Mouse (Mus musculus) liver, postnatal 0 days (tissue): ENCODE data around the gene Hp1bp3. TPM values are rescaled to one million over a fixed set of nuclear protein-coding genes. Genes with fewer than 3 reads are reported as not detected.
A peak's percentile ranks its signal among the peaks of the same experiment; 100 is the strongest.

ENCODE experiments used
- ATAC-seq: fragments of 200-750 bp; cut with Nextera tagmentation; 2 replicates; pipeline ENCODE4 v1.8.0; 2017; ENCODE audit warnings: mild to moderate bottlenecking, moderate library complexity
- DNase-seq: peaks from one replicate; pipeline ENCODE4 v3.0.0-alpha.2; 2016
- H3K27ac ChIP-seq: fragments of 300-500 bp; sonication (generic); 2 replicates; pipeline ENCODE4 v1.5.1; 2014; ENCODE audit warnings: antibody characterized with exemption, moderate library complexity, mild to moderate bottlenecking, low read depth
- H3K27me3 ChIP-seq: fragments of 300-500 bp; sonication (generic); 2 replicates; pipeline ENCODE4 v1.6.1; 2014; ENCODE audit warnings: low read length, control low read depth, mixed read lengths; ENCODE audit not compliant: insufficient read depth
- H3K36me3 ChIP-seq: fragments of 300-500 bp; sonication (generic); replicated peaks from 2 replicates; pipeline ENCODE4 v1.6.1; 2014; ENCODE audit warnings: mild to moderate bottlenecking, control low read depth, low read length, moderate library complexity, mixed read lengths; ENCODE audit not compliant: insufficient read depth
- H3K4me1 ChIP-seq: fragments of 300-500 bp; sonication (generic); 2 replicates; pipeline ENCODE4 v1.6.1; 2014; ENCODE audit warnings: antibody characterized with exemption, mild to moderate bottlenecking, control low read depth; ENCODE audit not compliant: insufficient read depth
- H3K4me2 ChIP-seq: fragments of 300-500 bp; sonication (generic); 2 replicates; pipeline ENCODE4 v1.6.1; 2014; ENCODE audit warnings: low read depth, mild to moderate bottlenecking, low read length, moderate library complexity, mixed read lengths
- H3K4me3 ChIP-seq: fragments of 300-500 bp; sonication (generic); 2 replicates; pipeline ENCODE4 v1.5.1; 2014; ENCODE audit warnings: low read depth, low read length
- H3K9ac ChIP-seq: fragments of 300-500 bp; sonication (generic); replicated peaks from 2 replicates; pipeline ENCODE4 v1.6.1; 2014; ENCODE audit warnings: mild to moderate bottlenecking, moderate library complexity
- H3K9me3 ChIP-seq: fragments of 300-500 bp; sonication (generic); 2 replicates; pipeline ENCODE4 v1.6.1; 2016; ENCODE audit warnings: mild to moderate bottlenecking, control low read depth, low read length, mixed read lengths
- CTCF ChIP-seq: sonication (generic); IDR thresholded peaks from 2 replicates; pipeline ENCODE4 v1.5.1; 2016; ENCODE audit warnings: antibody characterized with exemption, low read depth
- EP300 ChIP-seq: IDR thresholded peaks from 2 replicates; pipeline ENCODE4 v1.6.1; 2016; ENCODE audit warnings: antibody characterized with exemption, low read depth, mild to moderate bottlenecking
- WGBS: fragments of 180-500 bp; shearing (Covaris S2); extraction: QIAGEN DNeasy Blood & Tissue Kit; methylation state at CpG from one replicate; pipeline ENCODE4 v1.1.7; 2014; ENCODE audit not compliant: insufficient replicate concordance; 5-methylcytosine and 5-hydroxymethylcytosine counted together
- polyA plus RNA-seq: library from polyadenylated mRNA; unstranded; fragments of >200 nt; fragmentation: Nextera tagmentation; extraction: Ambion mirVana; gene quantifications from 2 replicates; pipeline ENCODE4 v1.2.1, GENCODE M21; 2015

The Hp1bp3 gene
- polyA plus RNA-seq, 1 experiment from 2014 or later: 43.6 TPM

DNA sequence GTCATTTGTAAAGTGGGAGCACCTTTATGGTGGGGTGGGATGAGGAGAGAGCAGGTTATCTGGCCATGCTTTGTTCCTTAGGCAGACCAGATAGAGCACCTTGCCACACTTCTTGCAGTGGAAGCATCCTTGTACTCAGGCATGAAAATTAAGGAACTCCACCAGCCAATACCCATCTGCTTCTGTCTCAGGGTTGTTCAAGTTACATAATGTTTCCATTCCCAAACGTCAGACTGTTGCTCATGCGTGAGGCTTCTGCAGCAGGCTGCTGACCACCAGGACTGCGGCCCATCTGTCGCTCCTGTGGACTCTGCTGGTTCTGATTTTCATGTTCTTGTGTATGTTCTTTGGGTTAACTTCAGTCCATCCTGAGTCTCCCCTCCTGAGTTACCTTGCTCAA is 35.4 kb upstream of the Hp1bp3 start:
- H3K4me3 ChIP-seq: no peak overlapping the region
- no peaks in the 10 kb centered on the region for H3K9me3 ChIP-seq
- peaks cover 84% of the 10 kb centered on the region for H3K36me3 ChIP-seq
- TF ChIP-seq EP300 (no peak), CTCF (no peak)
- no peak for ATAC-seq
- no peaks in the 10 kb centered on the region for H3K27me3 ChIP-seq
- no peak overlapping the region for H3K9ac ChIP-seq
- no peak for DNase-seq
- peaks cover 6% of the 10 kb centered on the region; the same call in 1 of the 2 replicates for H3K4me1 ChIP-seq
- H3K27ac ChIP-seq: no peak overlapping the region
- 77% methylated on average over 4 of the region's 4 CpGs for WGBS
- no peak overlapping the region for H3K4me2 ChIP-seq

DNA sequence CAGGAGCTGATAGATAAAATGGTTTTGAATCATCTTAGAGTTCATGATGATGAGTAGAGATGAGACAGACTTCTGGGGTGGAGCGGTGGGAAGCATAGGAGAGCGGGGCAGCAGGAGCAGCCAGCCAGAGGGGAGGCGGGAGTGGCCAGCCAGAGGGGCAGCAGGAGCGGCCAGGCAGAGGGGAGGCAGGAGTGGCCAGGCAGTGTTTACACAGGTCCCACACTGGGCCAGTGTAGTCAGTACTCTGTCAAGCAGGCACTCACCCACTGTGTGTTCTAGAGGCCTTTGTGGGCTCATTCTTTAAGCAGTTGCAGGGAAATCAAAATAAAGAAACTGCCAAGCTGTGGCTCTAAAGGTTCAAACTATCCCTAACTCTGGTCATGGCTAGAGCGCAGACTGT is 32.0 kb upstream of the Hp1bp3 start:
- ATAC-seq (no peak), DNase-seq (no peak)
- H3K9me3 ChIP-seq: no peaks in the 10 kb centered on the region
- peaks cover 9% of the 10 kb centered on the region for H3K4me1 ChIP-seq
- WGBS: 62% methylated on average over 5 of the region's 5 CpGs
- peaks cover 84% of the 10 kb centered on the region for H3K36me3 ChIP-seq
- no peak overlapping the region for H3K9ac ChIP-seq
- H3K4me3 ChIP-seq: no peak overlapping the region
- TF ChIP-seq CTCF (no peak), EP300 (no peak)
- H3K4me2 ChIP-seq: no peak overlapping the region
- no peaks in the 10 kb centered on the region for H3K27me3 ChIP-seq
- peak overlapping the region; percentile 34; the same call in 1 of the 2 replicates for H3K27ac ChIP-seq

DNA sequence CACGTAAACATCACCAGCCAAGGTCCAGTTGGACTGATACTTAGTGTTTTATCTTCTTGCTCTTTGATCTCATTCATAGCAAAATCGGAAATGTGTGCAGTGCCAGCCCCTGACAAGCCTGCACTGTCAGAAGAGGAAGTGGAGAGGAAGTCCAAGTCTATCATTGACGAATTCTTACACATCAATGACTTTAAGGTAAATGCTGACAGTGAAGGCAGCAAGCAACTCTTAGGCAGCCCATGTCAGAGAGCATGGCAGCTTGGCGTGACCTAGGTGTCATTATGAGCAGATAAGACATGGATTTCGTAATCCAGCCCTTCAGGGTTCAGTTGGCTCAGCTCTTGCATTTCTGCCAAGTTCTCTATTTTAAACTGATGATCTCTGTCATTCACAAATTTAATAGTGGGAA is 31.5 kb upstream of the Hp1bp3 start:
- 42% methylated on average over 5 of the region's 5 CpGs for WGBS
- Histone ChIP-seq H3K4me1 (peaks cover 9% of the 10 kb centered on the region), H3K27me3 (no peaks in the 10 kb centered on the region), H3K4me2 (no peak overlapping the region), H3K9ac (no peak overlapping the region), H3K9me3 (no peaks in the 10 kb centered on the region), H3K4me3 (no peak overlapping the region), H3K27ac (peak overlapping the region; percentile 34; the same call in 1 of the 2 replicates), H3K36me3 (peaks cover 82% of the 10 kb centered on the region)
- 0 out of 2 replicates have a peak, but pooled peaks have one; percentile 16 for ATAC-seq
- no peak for DNase-seq
- TF ChIP-seq CTCF: no peak
- no peak for TF ChIP-seq EP300

DNA sequence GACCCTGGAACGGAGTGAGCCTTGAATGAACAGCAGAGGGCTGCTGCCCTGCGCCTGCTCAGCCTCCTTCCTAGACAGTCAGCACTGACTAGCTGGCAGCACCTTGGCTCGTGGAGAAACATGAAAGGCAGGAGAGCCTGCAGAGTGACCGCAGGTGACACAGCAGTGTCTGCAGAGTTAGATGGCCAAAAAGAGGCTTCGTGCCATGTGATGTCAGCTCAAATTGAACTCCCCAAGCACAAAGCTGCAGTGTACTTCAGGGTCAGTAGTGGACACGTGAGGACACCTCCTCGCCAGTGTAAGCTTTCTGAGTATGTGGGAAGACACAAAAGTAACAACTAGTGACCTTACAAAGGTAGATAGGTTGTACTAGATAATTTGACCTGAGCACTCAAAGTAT is 30.1 kb upstream of the Hp1bp3 start:
- H3K27ac ChIP-seq: no peak overlapping the region
- TF ChIP-seq CTCF (no peak), EP300 (no peak)
- H3K4me2 ChIP-seq: no peak overlapping the region
- 86% methylated on average over 7 of the region's 7 CpGs for WGBS
- H3K9me3 ChIP-seq: no peaks in the 10 kb centered on the region
- H3K27me3 ChIP-seq: no peaks in the 10 kb centered on the region
- DNase-seq: no peak
- peaks cover 9% of the 10 kb centered on the region for H3K4me1 ChIP-seq
- no peak for ATAC-seq
- H3K4me3 ChIP-seq: no peak overlapping the region
- peaks cover 80% of the 10 kb centered on the region for H3K36me3 ChIP-seq
- H3K9ac ChIP-seq: no peak overlapping the region

DNA sequence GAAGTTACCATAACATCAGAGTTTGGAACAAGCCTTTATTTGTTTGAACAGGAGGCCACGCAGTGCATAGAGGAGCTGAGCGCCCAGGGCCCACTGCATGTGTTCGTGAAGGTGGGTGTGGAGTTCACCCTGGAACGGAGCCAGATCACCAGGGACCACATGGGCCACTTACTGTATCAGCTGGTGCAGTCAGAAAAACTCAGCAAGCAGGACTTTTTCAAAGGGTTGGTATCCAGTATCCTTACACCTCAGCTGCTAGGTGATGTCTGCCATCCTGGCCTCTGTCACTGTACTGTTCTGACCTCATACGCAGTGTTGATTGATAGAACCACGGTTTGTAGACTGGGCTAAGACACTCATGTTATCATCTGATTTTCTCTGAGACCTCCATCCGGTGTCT is 28.1 kb upstream of the Hp1bp3 start:
- H3K4me3 ChIP-seq: no peak overlapping the region
- H3K4me1 ChIP-seq: peaks cover 9% of the 10 kb centered on the region
- ATAC-seq (peak; percentile 94), DNase-seq (peak; percentile 79)
- H3K4me2 ChIP-seq: no peak overlapping the region
- peaks cover 85% of the 10 kb centered on the region for H3K36me3 ChIP-seq
- 62% methylated on average over 7 of the region's 7 CpGs for WGBS
- no peaks in the 10 kb centered on the region for H3K27me3 ChIP-seq
- H3K9me3 ChIP-seq: no peaks in the 10 kb centered on the region
- no peak overlapping the region for H3K9ac ChIP-seq
- TF ChIP-seq CTCF (no peak), EP300 (peak; percentile 93)
- H3K27ac ChIP-seq: 0 out of 2 replicates have a peak overlapping the region, but pooled peaks have one; percentile 49

DNA sequence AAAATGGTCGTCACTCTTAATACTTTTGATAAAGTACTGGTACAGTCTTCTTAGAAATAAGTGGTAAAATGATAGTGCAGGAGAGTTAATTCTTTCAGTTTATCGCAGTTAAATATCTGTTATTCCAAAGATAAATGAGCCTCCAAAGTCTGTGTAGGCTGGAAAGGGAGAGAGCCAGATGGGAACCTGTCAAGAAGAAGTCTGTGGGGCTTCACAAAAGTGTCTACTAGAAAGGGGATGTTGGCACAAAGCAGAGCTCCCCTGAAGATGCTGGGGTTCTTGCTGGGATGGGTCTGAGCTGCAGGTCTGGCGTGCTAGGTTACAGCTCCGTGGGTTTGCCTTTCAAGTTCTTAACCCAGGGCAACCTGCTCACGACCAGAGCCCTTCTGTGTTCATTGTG is 23.5 kb upstream of the Hp1bp3 start:
- no peak for TF ChIP-seq CTCF
- no peak for TF ChIP-seq EP300
- ATAC-seq (no peak), DNase-seq (no peak)
- WGBS: 83% methylated on average over 5 of the region's 5 CpGs
- Histone ChIP-seq H3K27ac (no peak overlapping the region), H3K4me3 (no peak overlapping the region), H3K9me3 (no peaks in the 10 kb centered on the region), H3K9ac (no peak overlapping the region), H3K27me3 (no peaks in the 10 kb centered on the region), H3K4me1 (peaks cover 3% of the 10 kb centered on the region; the same call in 1 of the 2 replicates), H3K36me3 (peaks cover 83% of the 10 kb centered on the region), H3K4me2 (no peak overlapping the region)

DNA sequence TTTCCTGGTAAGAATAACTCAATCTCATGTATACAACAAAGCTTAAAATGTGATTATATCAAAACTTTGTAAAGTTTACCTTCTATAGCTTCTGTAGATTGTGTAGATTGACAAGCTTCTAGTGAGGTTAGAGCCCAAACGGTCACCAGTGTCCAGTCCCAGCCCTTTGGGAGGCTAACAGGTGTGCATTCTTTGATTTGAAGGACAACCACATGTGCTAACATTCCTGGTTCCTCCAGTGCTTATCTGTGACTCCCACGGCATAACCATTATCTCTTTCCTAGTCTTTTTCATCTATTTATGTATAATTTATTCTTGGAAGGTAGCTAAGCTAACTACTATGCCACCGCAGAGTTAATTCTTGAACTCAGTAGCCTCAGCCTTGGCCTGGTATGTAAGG is 15.3 kb upstream of the Hp1bp3 start:
- peaks cover 70% of the 10 kb centered on the region for H3K36me3 ChIP-seq
- no peak overlapping the region for H3K4me3 ChIP-seq
- WGBS: 73% methylated on average over 3 of the region's 3 CpGs

More for the DNA sequence above, 15.3 kb upstream of the Hp1bp3 start:
- Histone ChIP-seq H3K27ac (no peak overlapping the region), H3K9ac (no peak overlapping the region), H3K9me3 (no peaks in the 10 kb centered on the region), H3K4me2 (no peak overlapping the region), H3K4me1 (no peaks in the 10 kb centered on the region; the same call in 1 of the 2 replicates), H3K27me3 (no peaks in the 10 kb centered on the region)
- ATAC-seq: no peak
- no peak for DNase-seq
- TF ChIP-seq EP300 (no peak), CTCF (no peak)
